Mouse (Mus musculus): ENCODE measurements at regions not wholly inside any gene's neighbourhood (a gene's known extent, or its start where the extent isn't known, plus 50 kb on each side); places are given as distances from the start of the nearest gene placed in this dataset.

DNA sequence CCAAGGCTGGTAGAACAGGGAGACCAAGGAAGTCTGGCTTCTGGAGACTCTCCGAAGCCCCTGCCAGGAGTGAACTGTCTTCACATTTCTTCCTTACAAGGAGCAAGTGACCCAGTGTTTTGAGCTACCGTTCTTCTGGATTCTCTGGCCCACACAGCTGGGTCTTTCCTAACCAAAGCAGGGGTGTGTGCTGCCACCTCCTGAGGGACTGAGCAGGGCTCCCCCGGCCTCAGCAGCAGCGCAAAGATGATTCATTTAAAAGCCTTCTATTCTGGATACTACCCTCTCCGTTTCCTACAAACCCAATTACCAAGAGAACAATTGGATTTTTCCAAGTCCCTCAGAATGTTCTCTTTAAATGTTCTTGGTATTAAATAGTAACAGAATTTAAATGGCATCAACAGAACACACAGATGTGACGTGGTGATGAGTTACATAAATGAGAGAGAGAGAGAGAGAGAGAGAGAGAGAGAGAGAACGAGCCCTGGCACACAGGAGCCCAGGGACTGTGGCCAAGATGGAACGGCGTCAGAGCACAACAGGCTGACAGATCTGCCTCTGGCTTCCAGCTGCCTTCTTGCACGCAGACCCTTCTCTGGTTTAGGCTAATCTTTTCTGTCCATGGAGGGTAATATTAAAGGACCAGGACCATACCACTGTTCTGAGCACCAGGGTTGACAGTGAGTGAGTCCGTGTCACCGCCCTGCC, 191.6 kb downstream of the Agtpbp1 start:
- DNase-seq (ENCODE audit: low spot score in 2 of 2) = peak in 1 of 2 experiments; percentile 23

GRCm38 (mm10) chr13:59392828-59393227, 192.2 kb downstream of the Agtpbp1 start:
- no peak for DNase-seq (ENCODE audit: low spot score in 2 of 2)

GRCm38 (mm10) chr13:59387627-59388325, 197.3 kb downstream of the Agtpbp1 start:
- DNase-seq (ENCODE audit: low spot score in 2 of 2) = no peak

DNA sequence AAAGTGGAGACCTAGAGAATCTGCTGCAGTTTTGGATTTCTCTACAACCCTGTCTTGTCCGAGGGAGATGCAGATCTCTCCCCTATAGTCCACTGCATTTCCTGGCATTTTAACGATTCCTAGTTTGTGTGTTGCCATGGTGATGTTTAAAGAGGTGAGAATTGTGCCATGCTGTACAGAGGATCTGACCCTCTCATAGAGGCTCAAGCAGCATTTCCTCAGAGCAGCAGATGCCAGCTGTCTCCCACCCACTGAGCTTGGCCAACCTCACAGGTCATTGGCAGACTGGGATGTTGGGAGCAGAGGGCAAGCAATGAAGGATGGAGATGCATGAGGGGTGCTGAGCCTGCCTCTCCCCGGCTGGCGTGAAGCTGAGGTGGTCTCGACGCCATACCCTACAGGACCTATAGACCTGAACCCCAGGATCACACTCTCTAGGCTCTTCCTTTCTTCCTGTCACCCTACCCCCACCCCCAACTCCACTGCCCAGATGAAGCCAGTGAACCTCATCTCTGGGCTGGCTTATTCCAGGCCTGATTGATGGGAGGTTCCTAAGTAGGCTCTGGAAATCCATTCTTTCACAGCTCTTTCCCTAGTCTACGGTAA, 198.0 kb downstream of the Agtpbp1 start:
- DNase-seq (ENCODE audit: low spot score in 2 of 2) = no peak

DNA sequence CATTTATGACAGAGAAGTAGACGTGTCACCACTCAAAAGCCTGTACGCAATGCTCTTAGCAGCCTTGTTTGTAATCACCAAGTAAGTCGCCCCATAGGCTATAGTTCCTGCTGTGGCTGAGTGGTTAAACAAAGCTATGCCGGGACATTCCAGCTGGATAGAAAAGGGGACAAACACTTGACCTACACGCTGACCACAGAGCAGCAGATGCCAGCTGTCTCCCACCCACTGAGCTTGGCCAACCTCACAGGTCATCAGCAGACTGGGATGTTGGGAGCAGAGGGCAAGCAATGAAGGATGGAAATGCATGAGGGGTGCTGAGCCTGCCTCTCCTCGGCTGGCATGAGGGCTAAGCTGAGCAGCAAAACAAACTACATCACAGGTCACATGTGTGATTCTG, 199.2 kb downstream of the Agtpbp1 start:
- DNase-seq (ENCODE audit: low spot score in 2 of 2) = no peak

DNA sequence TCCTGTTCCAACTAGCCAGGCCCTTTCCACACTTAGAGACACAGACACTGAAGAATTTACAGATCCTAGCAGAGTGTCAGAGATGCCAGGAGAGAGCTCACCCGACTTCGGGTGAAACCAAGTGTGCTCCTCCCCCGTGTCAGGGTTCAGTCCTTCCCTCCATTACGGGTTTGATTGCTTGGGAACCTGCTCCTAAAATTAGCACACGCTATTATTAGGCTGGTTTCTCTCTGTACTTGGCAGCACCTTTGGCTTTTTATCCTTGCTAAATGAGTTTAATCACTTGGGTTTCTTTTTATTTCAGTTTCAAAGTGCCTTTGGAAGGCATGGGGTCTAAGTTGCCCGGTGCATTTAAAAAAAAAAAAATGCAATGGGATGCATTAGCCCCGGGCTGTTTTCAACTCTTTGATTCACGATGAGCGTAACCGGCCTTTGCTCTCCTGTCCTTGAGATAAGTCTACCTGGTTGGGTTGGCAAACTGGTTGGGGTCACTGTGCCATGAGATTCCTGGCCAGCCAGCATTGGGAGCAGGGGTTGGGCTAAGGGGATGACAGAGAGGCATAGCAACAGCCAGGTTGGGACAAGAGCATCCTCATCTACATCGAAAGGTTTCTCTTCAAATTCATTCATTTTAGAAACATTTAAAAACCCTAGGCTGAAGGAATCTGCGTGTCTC, 214.7 kb downstream of the Agtpbp1 start:
- no peak for DNase-seq (ENCODE audit: low spot score in 2 of 2)

DNA sequence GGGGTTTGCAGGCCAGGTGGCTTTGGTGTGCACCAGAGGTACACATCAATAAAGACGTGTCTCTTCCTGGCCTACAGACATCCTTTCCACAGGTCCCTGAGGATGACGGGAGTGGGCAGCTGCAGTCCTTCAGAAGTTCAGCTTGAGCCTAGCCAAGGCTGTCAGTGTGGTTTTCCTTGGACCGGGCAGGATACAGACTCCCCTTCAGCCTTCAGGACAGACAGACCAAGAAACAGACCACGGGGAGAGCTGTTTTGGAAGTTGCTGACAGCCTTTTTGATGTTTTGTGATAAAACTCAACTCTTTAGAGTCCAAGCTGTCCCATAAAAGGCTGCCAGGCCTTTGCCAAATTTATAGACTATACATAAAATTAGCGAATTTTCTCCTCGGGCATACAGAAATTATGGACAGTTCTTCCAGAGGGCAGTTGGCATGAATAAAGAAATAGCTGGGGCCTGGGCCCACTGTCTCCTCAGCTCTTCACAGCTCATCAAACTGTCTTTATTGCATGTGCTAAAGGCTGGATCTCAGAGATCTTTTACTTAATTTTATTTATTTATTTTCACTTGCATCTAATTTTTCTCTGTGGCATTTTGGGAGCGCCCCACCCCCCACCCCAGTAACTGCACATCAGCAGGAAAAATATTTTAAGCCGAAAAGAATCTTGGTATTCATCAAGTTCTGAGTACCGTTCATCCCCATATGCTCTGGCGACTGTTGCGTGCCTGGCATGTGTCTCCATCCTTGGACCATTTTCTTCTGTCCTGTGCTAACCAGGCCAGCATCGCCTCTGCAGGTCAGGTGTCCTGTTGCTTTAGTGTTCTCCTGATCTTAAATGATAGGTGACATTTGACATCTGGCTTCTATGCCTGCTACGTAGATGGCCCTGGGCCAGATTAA, 216.2 kb downstream of the Agtpbp1 start:
- DNase-seq (ENCODE audit: low spot score in 2 of 2) = no peak

DNA sequence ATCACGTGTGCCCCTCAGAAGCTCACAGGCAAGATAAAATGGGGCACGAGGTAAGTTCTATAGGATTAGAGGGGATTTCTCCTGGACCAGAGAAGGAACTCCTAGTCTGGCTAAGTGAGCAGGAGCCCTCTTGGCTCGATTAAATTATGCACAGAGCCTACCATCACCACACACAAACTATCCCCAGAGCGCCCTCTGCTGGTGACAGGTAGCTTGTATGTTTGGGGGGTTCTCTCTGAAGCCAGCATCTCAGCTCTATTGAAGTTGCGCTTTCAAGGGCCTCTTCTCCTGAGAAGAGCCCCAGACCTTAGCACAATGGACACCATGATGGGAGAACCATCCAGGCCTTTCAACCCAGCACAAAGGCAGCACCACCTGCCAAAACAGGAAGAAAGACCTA, 219.6 kb downstream of the Agtpbp1 start:
- DNase-seq (ENCODE audit: low spot score in 2 of 2) = peak; percentile 61 to 79

GRCm38 (mm10) chr13:59363428-59363827, 221.6 kb downstream of the Agtpbp1 start:
- no peak for DNase-seq (ENCODE audit: low spot score in 2 of 2)

- no peak for DNase-seq (ENCODE audit: low spot score in 2 of 2)
Observed at GRCm38 (mm10) chr13:59361323-59361722, 223.7 kb downstream of the Agtpbp1 start.

DNA sequence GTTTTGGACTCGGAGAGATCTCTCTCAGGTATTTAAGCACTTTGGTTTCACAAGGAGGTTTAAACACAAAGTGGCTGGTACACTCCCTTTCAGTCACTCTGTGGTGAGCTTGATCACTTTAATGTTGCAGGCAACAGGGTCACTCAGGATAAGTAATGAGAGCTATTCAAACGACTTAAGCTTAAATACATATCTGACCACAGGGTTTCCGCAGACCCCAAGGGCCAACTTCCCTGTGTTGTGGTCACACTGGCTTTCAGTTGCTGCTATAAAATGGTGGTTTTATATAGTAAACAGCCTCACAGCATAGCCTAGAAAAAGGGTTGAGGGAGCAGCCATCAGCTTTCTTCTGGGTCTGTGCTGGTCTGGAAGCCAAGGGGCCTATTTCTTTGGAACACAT, 225.0 kb downstream of the Agtpbp1 start:
- DNase-seq (ENCODE audit: low spot score in 2 of 2) = no peak

DNA sequence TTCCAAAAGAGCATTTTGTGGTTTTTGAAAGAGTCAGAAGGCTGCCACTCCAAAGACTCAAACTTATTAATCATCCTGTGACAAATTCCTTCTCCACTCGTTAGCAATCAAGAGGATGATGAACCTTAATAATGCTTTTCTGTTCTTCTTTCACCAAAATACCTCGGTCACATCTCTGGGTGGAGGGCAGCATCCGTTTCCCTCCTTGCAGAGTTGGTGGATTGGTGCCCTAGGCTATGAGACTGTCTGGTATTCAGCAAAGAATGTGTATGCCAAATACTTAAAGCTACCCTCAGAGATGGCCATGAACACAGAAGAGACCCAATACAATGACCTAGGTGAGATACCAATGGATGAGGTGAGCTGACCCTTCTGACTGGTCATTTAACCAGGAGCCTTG, 226.6 kb downstream of the Agtpbp1 start:
- DNase-seq (ENCODE audit: low spot score in 2 of 2) = no peak

GRCm38 (mm10) chr13:59351461-59351860, 233.6 kb downstream of the Agtpbp1 start:
- no peak for DNase-seq (ENCODE audit: low spot score in 2 of 2)

DNA sequence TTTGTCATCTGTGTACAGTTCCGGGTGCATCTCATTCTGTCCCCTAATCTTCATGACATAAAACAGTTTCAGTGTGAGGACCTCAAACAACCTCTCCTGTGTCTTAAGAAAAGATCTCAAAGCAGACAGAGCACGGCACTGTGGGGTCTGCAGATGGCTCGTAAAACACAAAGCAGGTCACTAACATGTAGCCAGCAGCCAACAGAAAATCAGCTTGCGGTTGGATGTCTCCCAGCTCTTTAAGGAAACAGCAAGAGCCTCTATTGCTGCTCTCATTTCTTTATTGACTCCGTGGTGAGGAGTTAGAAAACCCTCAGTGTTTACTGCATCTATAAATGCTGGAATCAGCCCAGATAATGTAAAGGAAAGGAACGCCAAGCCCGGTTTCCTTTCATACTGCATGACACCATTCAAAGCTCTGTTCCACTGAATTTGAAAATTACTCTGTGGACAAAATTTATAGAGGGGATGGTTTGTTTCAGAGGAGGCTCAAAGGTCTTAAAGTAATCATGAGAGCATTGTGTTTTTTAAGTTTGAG, 234.3 kb downstream of the Agtpbp1 start:
- DNase-seq (ENCODE audit: low spot score in 2 of 2) = no peak

DNA sequence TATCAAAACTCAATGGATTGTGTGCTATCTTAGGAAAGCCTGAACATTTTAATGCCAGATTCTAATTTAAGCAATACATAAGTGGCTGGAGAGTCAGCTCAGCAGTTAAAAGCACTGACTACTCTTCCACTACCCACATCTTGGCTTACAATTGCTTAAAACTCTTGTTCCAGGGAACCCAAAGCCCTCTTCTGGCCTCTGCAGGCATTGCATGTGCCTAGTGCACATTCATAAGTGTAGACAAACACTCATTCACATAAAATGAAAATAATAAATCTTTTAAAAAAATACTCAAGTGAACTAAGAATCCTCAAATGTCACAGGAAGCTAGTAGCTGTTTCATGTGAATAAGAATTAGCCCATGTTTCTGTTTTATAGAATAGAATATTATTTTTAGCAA, 236.5 kb downstream of the Agtpbp1 start:
- DNase-seq (ENCODE audit: low spot score in 2 of 2) = no peak

DNA sequence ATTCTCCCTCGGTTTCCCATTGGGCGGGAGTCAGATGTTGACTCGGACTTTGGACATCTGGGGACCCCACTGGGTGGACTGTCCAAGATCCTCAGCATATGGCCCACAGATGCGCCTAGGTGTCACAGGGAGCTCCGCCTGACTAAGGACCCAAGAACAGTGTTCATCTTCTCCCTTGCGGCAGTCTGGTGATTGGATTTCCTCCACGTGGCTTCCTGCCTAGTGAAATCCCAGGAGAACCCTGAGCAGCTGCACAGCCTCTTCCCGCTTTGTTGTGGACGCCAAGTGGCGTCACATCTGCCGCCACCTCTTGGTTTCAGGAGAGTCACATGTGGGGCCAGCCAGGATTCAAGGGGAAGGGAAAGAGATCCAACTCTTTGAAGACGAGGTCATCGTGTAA, 243.2 kb downstream of the Agtpbp1 start:
- DNase-seq (ENCODE audit: low spot score in 2 of 2) = peak; percentile 55 to 71

DNA sequence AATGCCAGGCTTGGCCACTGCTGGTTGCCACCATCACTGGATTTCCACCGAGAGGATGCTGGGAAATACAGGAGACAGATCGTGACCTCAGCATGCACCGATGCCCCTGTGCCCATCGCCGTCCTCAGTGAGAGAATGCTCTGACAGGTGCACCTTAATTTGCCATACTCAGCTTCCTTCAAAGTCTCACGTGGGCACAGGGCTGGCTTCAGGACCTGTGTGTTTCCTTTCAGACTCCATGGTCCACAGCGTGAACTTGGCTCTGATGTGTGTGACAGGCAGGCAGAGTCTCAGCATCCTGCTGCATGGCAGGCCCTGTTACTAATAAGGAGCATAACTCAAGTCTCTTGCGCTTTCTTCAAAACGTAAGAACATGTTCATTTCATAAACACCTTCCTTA, 246.6 kb downstream of the Agtpbp1 start:
- no peak for DNase-seq (ENCODE audit: low spot score in 2 of 2)

GRCm38 (mm10) chr13:59323933-59324332, 261.1 kb downstream of the Agtpbp1 start:
- no peak for DNase-seq (ENCODE audit: low spot score in 2 of 2)

- no peak for DNase-seq (ENCODE audit: low spot score in 2 of 2)
Observed at GRCm38 (mm10) chr13:59323441-59323840, 261.6 kb downstream of the Agtpbp1 start.

GRCm38 (mm10) chr13:59320261-59320660, 264.8 kb downstream of the Agtpbp1 start:
- no peak for DNase-seq (ENCODE audit: low spot score in 2 of 2)
